Mouse (Mus musculus) B cell, adult 62 days (primary cell): ENCODE measurements around the gene Desi2. TPM values are rescaled to one million over a fixed set of nuclear protein-coding genes. Genes with fewer than 3 reads are reported as not detected.

ENCODE experiments used
- total RNA-seq: library from RNA; stranded (reverse); gene quantifications from 4 replicates; pipeline ENCODE4 v1.2.4, GENCODE M21; 2023

Desi2 gene
- total RNA-seq: 16.6 to 19.7 TPM (median 17.9 TPM) in 4 replicates

GRCm38 (mm10) chr1:178187216-178187791, at the start of gene Desi2:
TSS of gene Desi2 (plus strand) at chr1:178187417.

Other genes starting within 250 kb of the Desi2 start
- gene Catspere2, start 204.0 kb upstream of the Desi2 start, total RNA-seq: 0.16 to 0.49 TPM (median 0.39 TPM) in 4 replicates
- gene Cox20, start 131.7 kb downstream of the Desi2 start, total RNA-seq: 46.6 to 59.9 TPM (median 57.2 TPM) in 4 replicates
- 755 to 786 TPM (median 760 TPM) in 4 replicates for gene Hnrnpu, start 150.4 kb downstream of the Desi2 start, total RNA-seq
- 4.9 to 6.7 TPM (median 5.8 TPM) in 4 replicates for gene Efcab2, start 218.7 kb downstream of the Desi2 start, total RNA-seq